Mouse (Mus musculus) bone marrow, adult 2 months (tissue): ENCODE data around the gene Emc1. TPM values are rescaled to one million over a fixed set of nuclear protein-coding genes. Genes with fewer than 3 reads are reported as not detected.
"Not testable (repeated sequence)": the region's sequence is repeated elsewhere in the genome, so short reads cannot be mapped to it uniquely, and the experiment has no call there.

Experiments
- H3K27ac ChIP-seq: fragments of 200-500 bp; 2 replicates; pipeline ENCODE4 v1.5.1; 2012; ENCODE audit warnings: low read depth, mild to moderate bottlenecking, control low read depth, inconsistent platforms, low read length; ENCODE audit not compliant: control insufficient read depth, poor library complexity, insufficient read depth
- H3K4me1 ChIP-seq: fragments of 200-500 bp; 2 replicates; pipeline ENCODE4 v1.6.1; 2011; ENCODE audit warnings: low read length; ENCODE audit not compliant: control insufficient read depth, insufficient read depth
- H3K4me3 ChIP-seq: fragments of 200-500 bp; replicated peaks from 2 replicates; pipeline ENCODE3; 2011; ENCODE audit warnings: mild to moderate bottlenecking, low read depth, low read length, control low read depth; ENCODE audit not compliant: control insufficient read depth
- CTCF ChIP-seq: fragments of 200-500 bp; IDR thresholded peaks from 2 replicates; pipeline ENCODE4 v1.5.1; 2011; ENCODE audit warnings: low read length, control low read depth; ENCODE audit not compliant: control insufficient read depth, insufficient read depth
- POLR2A ChIP-seq: fragments of 200-500 bp; IDR thresholded peaks from 2 replicates; pipeline ENCODE4 v1.6.1; 2011; ENCODE audit warnings: low read depth, mild to moderate bottlenecking, control low read depth, low read length, borderline replicate concordance; ENCODE audit not compliant: control insufficient read depth
- WGBS: fragments of 180-500 bp; shearing (Covaris S2); methylation state at CpG from one replicate; pipeline ENCODE4 v1.1.7; 2018; 5-methylcytosine and 5-hydroxymethylcytosine counted together
- polyA plus RNA-seq: library from polyadenylated mRNA; stranded (reverse); fragments of >200 nt; gene quantifications from 2 replicates; pipeline ENCODE4 v1.2.4, GENCODE M21; 2011; ENCODE audit warnings: low replicate concordance; ENCODE audit not compliant: missing spikeins, insufficient read depth, insufficient read length

Gene Emc1
- polyA plus RNA-seq, 1 experiment: 18.7 TPM

- no peak for TF ChIP-seq CTCF
- no peak for TF ChIP-seq POLR2A
- Histone ChIP-seq H3K27ac (no peak overlapping the region), H3K4me1 (no peaks in the 10 kb centered on the region), H3K4me3 (no peak overlapping the region)
- 88% methylated on average over 4 of the region's 4 CpGs for WGBS
These were observed 20.7 kb downstream of the Emc1 start for GRCm38 (mm10) chr4:139373130-139373529.

- 86% methylated on average over 10 of the region's 10 CpGs for WGBS
- Histone ChIP-seq H3K27ac (no peak overlapping the region), H3K4me3 (no peak overlapping the region), H3K4me1 (no peaks in the 10 kb centered on the region)
- TF ChIP-seq POLR2A: no peak
- no peak for TF ChIP-seq CTCF
These were observed 21.1 kb downstream of the Emc1 start for GRCm38 (mm10) chr4:139373531-139373930.

GRCm38 (mm10) chr4:139379719-139380118, 27.3 kb downstream of the Emc1 start:
- Histone ChIP-seq H3K4me3 (peak overlapping the region; percentile 96), H3K4me1 (peaks cover 4% of the 10 kb centered on the region; the same call in 1 of the 2 replicates), H3K27ac (no peak overlapping the region)
- TF ChIP-seq CTCF: no peak
- TF ChIP-seq POLR2A: no peak
- WGBS: 5% methylated on average over 8 of the region's 8 CpGs

GRCm38 (mm10) chr4:139380207-139380748, 27.9 kb downstream of the Emc1 start:
- Histone ChIP-seq H3K4me1 (peaks cover 4% of the 10 kb centered on the region; the same call in 1 of the 2 replicates), H3K4me3 (peak overlapping the region; percentile 96), H3K27ac (peak overlapping the region; percentile 96)
- peak; percentile 62; the same call in 1 of the 2 replicates for TF ChIP-seq POLR2A
- no peak for TF ChIP-seq CTCF
- under 1% methylated on average over 54 of the region's 54 CpGs for WGBS

- Histone ChIP-seq H3K27ac (peak overlapping the region; percentile 96), H3K4me1 (peaks cover 4% of the 10 kb centered on the region; the same call in 1 of the 2 replicates), H3K4me3 (peak overlapping the region; percentile 96)
- under 1% methylated on average over 44 of the region's 44 CpGs for WGBS
- no peak for TF ChIP-seq POLR2A
These were observed 28.5 kb downstream of the Emc1 start for GRCm38 (mm10) chr4:139380775-139381451.

- no peak for TF ChIP-seq CTCF
- TF ChIP-seq POLR2A: no peak
- WGBS: 6% methylated on average over 4 of the region's 4 CpGs
- no peak overlapping the region for H3K27ac ChIP-seq
- H3K4me1 ChIP-seq: peaks cover 4% of the 10 kb centered on the region; the same call in 1 of the 2 replicates
- H3K4me3 ChIP-seq: peak overlapping the region; percentile 96
These were observed 29.1 kb downstream of the Emc1 start for GRCm38 (mm10) chr4:139381452-139381845.

GRCm38 (mm10) chr4:139382231-139382630, 29.8 kb downstream of the Emc1 start:
- Histone ChIP-seq H3K4me3 (peak overlapping the region; percentile 68), H3K27ac (peak overlapping the region; percentile 24; the same call in 1 of the 2 replicates), H3K4me1 (peaks cover 4% of the 10 kb centered on the region; the same call in 1 of the 2 replicates)
- 14% methylated on average over 7 of the region's 7 CpGs for WGBS
- TF ChIP-seq CTCF (no peak), POLR2A (no peak)

GRCm38 (mm10) chr4:139385841-139386240, 33.5 kb downstream of the Emc1 start:
- H3K4me3 ChIP-seq, H3K4me1 ChIP-seq, H3K27ac ChIP-seq: not testable (repeated sequence)
- 93% methylated on average over 5 of the region's 5 CpGs for WGBS
